13 mouse cellular contexts compared by ENCODE assay signal in genomic region chr14:101964381-101964780, GRCm38 (mm10).
"Had no signal": no experiment of that assay in that cellular context is flagged by ENCODE, and none has a peak within 500 bp of the region (broad histone marks: within the 10 kb centered on the region; RNA-seq: fewer than 3 reads in every experiment).

No protein-coding gene starts in this region.

- DNase-seq: lung, adult 18-20 months; lung, embryonic 14.5 days; lung, postnatal 10 days; lung, postnatal 4 days; midbrain, embryonic 14.5 days; retina, postnatal 1 day; right cerebral cortex, adult 18-20 months; right cerebral cortex, postnatal 25 days; right cerebral cortex, postnatal 4 days; spleen, adult 18-20 months; thymus, adult 18-20 months; thymus, postnatal 14 days; thymus, postnatal 36 days had no signal
